Mouse (Mus musculus) intestine, postnatal 0 days (tissue): ENCODE data around the gene Lrp8. TPM values are rescaled to one million over a fixed set of nuclear protein-coding genes. Genes with fewer than 3 reads are reported as not detected.

Experiments used
- ATAC-seq: fragments of 200-750 bp; cut with Nextera tagmentation; 2 replicates; pipeline ENCODE4 v1.8.0; 2017; ENCODE audit warnings: mild to moderate bottlenecking, moderate TSS enrichment, moderate library complexity
- H3K27ac ChIP-seq: fragments of 300-500 bp; sonication (generic); 2 replicates; pipeline ENCODE4 v1.5.1; 2014; ENCODE audit warnings: mild to moderate bottlenecking, low read depth, low read length, moderate library complexity
- H3K27me3 ChIP-seq: fragments of 300-500 bp; sonication (generic); replicated peaks from 2 replicates; pipeline ENCODE4 v1.6.1; 2014; ENCODE audit warnings: low read length, mixed read lengths; ENCODE audit not compliant: control insufficient read depth, insufficient read depth
- H3K36me3 ChIP-seq: fragments of 300-500 bp; sonication (generic); 2 replicates; pipeline ENCODE4 v1.6.1; 2014; ENCODE audit warnings: mild to moderate bottlenecking, moderate library complexity; ENCODE audit not compliant: control insufficient read depth, insufficient read depth
- H3K4me1 ChIP-seq: fragments of 300-500 bp; sonication (generic); replicated peaks from 2 replicates; pipeline ENCODE4 v1.6.1; 2014; ENCODE audit warnings: antibody characterized with exemption, low read length, mixed read lengths; ENCODE audit not compliant: control insufficient read depth, insufficient read depth
- H3K4me2 ChIP-seq: fragments of 300-500 bp; sonication (generic); replicated peaks from 2 replicates; pipeline ENCODE4 v1.6.1; 2014; ENCODE audit warnings: low read depth, mild to moderate bottlenecking, moderate library complexity
- H3K4me3 ChIP-seq: fragments of 300-500 bp; sonication (generic); 2 replicates; pipeline ENCODE4 v1.5.1; 2014; ENCODE audit warnings: low read depth, low read length
- H3K9ac ChIP-seq: fragments of 300-500 bp; sonication (generic); 2 replicates; pipeline ENCODE4 v1.6.1; 2014; ENCODE audit warnings: mild to moderate bottlenecking, low read depth, low read length
- H3K9me3 ChIP-seq: fragments of 300-500 bp; sonication (generic); 2 replicates; pipeline ENCODE4 v1.6.1; 2016; ENCODE audit warnings: mixed run types; ENCODE audit not compliant: control insufficient read depth
- CTCF ChIP-seq: sonication (generic); IDR thresholded peaks from 2 replicates; pipeline ENCODE4 v1.5.1; 2016; ENCODE audit warnings: low read depth, mild to moderate bottlenecking, control low read depth, antibody characterized with exemption, moderate library complexity
- WGBS: fragments of 180-500 bp; shearing (Covaris S2); extraction: QIAGEN DNeasy Blood & Tissue Kit; methylation state at CpG from one replicate; pipeline ENCODE4 v1.1.7; 2014; 5-methylcytosine and 5-hydroxymethylcytosine counted together
- polyA plus RNA-seq: library from polyadenylated mRNA; unstranded; fragments of >200 nt; fragmentation: Nextera tagmentation; extraction: Ambion mirVana; gene quantifications from 2 replicates; pipeline ENCODE4 v1.2.1, GENCODE M21; 2015

Lrp8 gene
- polyA plus RNA-seq, 1 experiment from 2014 or later = 0.66 TPM

DNA sequence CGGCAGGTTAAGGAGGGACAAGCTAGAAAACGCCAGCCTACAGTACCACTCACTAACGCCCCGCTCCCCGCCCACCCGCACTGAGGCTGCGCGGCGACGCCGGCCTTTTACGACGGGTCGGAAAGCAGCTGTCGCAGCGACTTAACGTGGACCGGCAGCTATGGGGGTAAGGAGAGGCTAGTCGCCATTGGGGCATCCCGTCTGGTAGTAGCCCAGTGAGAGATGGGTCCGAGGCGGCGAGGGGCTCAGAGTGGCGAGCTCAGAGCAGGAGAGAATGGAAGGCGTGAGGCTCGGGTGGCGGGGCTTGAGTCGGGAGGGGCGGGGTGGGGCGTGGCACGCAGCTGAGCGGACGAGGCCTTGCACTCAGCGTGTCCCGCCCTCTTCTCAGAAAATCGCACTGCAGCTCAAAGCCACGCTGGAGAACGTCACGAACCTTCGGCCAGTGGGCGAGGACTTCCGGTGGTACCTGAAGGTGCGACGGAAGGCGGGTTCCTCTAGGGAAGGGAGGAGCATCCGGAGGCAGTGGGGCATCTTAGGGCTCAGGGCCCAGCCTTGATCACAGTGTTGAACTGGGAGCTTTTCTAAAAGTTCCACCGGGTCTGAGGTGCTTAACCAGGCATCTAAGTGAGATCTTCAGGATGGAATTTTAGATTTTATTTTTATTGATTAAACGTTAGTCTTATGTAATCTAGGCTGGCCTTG is 87.8 kb downstream of the Lrp8 start, which contains the start of gene 0610037L13Rik:
TSS of gene 0610037L13Rik (plus strand) at position 83 of the 702 bp plus-strand sequence.
- ATAC-seq = peak; percentile 92
- Histone ChIP-seq H3K4me1 (no peaks in the 10 kb centered on the region), H3K4me3 (peak within 1 kb of the TSS; percentile 70), H3K9me3 (no peaks in the 10 kb centered on the region), H3K36me3 (peaks cover 41% of the 10 kb centered on the region), H3K9ac (peak within 1 kb of the TSS; percentile 60), H3K27ac (peak within 1 kb of the TSS; percentile 42), H3K27me3 (no peaks in the 10 kb centered on the region), H3K4me2 (peak within 1 kb of the TSS; percentile 79)
- no peak for TF ChIP-seq CTCF
- WGBS = 2% methylated on average over 46 of the region's 48 CpGs

DNA sequence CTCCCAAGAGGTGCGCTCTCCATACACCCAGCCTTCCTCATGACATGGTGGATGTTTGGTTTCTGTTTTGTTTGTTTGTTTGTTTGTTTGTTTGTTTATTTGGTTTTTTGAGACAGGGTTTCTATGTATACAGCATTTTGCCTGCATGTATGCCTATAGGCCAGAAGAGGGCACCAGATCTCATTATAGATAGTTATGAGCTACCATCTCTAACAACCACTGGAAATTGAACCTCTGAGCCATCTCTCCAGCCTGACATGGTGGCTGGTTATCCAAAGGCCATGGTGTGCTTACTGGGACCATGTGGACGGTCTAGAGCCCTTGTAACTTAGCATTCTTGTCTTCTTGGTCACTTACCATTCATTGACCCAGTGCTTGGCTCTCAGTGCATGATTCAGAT is 90.6 kb downstream of the Lrp8 start:
- H3K4me3 ChIP-seq = no peak overlapping the region
- no peaks in the 10 kb centered on the region for H3K4me1 ChIP-seq
- peak; percentile 75 for TF ChIP-seq CTCF
- no peak for ATAC-seq
- H3K27me3 ChIP-seq = no peaks in the 10 kb centered on the region
- 81% methylated on average over 2 of the region's 2 CpGs for WGBS
- no peak overlapping the region for H3K9ac ChIP-seq
- no peak overlapping the region for H3K27ac ChIP-seq
- no peaks in the 10 kb centered on the region for H3K9me3 ChIP-seq
- H3K4me2 ChIP-seq = no peak overlapping the region
- H3K36me3 ChIP-seq = peaks cover 36% of the 10 kb centered on the region

DNA sequence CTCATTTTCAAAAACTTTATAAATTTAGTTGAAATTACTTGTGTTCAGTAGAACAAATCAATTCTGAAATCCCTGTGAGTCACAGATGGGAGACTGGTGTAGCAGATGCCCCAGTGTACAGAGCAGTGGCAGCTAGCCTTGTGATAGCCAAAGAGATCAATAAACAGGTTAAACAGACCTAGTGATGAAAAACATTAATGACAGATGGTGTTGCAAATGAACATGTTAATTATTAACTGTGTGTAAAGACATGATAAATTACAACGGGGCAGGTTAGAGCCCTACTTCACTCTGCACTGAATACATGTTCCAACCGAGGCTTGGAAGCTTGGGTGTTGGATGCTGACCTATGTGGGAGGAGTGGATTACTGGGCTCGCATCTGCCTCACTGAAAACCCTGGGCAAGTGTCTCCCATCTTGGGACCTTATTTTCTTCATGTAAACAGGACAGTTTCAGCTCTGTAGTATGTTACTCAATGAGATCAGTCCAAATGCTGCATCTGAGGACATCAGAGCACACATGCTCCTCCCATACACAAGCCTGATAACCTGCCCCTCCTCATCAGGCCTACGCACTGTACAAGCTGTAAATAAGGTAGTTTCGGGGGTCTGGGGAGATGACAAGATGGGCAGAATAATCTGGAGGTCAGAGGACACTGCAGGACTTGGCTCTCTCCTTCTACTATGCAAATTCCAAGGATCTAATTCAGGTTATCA is 97.3 kb downstream of the Lrp8 start:
- Histone ChIP-seq H3K4me2 (no peak overlapping the region), H3K9ac (no peak overlapping the region), H3K4me3 (no peak overlapping the region), H3K9me3 (no peaks in the 10 kb centered on the region), H3K36me3 (peaks cover 69% of the 10 kb centered on the region), H3K27me3 (no peaks in the 10 kb centered on the region), H3K27ac (no peak overlapping the region), H3K4me1 (no peaks in the 10 kb centered on the region)
- peak; percentile 76 for ATAC-seq
- TF ChIP-seq CTCF = no peak
- WGBS = 49% methylated on average over 5 of the region's 5 CpGs

DNA sequence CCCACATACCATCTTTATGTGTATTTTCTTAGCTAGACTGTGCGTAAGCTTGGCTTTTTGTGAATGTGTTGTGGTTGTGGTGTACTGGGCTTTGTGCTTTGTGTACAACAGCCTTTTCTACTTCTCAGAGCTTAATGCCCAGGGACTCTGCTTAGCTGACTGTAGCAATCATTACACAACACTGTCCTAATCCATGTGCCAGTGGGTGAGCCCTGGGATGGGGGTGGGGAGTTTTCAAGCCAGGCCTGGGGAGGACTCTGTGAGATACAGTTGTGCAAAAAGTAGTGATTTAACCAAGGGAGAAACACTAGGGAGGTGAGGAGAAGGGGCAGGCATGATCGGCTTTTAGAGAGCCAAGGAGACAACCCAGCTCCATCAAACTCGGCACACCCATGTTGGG is 98.1 kb downstream of the Lrp8 start:
- H3K27ac ChIP-seq = peak overlapping the region; percentile 21; the same call in 1 of the 2 replicates
- WGBS = 85% methylated on average over 3 of the region's 3 CpGs
- H3K9me3 ChIP-seq = no peaks in the 10 kb centered on the region

DNA sequence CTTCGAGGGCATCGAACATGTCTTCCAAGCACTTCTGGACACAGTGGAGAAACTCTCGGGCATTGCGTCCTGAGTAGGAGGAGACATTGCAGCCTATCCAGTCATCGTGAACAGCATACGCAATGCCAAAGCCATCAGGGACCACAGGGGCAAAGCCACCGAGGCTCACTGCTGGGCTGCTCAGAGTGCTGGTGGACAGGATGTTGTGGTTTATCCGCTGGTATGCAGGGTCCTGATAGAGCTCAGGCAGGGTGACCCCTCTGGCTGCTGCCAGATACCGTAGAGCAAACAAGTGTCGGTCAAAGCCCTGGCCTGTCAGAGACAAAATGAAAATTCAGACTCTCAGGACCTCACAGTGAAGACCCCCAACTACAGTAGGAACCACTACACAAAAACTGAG is 102.2 kb downstream of the Lrp8 start:
- Histone ChIP-seq H3K36me3 (peaks cover 80% of the 10 kb centered on the region), H3K27me3 (no peaks in the 10 kb centered on the region), H3K4me1 (no peaks in the 10 kb centered on the region), H3K27ac (no peak overlapping the region), H3K4me2 (no peak overlapping the region), H3K9me3 (no peaks in the 10 kb centered on the region), H3K4me3 (no peak overlapping the region), H3K9ac (no peak overlapping the region)
- 93% methylated on average over 10 of the region's 10 CpGs for WGBS
- no peak for TF ChIP-seq CTCF
- ATAC-seq = no peak

More for the DNA sequence above, 98.1 kb downstream of the Lrp8 start:
- H3K27me3 ChIP-seq = no peaks in the 10 kb centered on the region
- H3K4me2 ChIP-seq = no peak overlapping the region
- TF ChIP-seq CTCF = no peak
- H3K4me3 ChIP-seq = no peak overlapping the region
- H3K4me1 ChIP-seq = no peaks in the 10 kb centered on the region
- H3K36me3 ChIP-seq = peaks cover 71% of the 10 kb centered on the region
- H3K9ac ChIP-seq = no peak overlapping the region
- ATAC-seq = no peak

DNA sequence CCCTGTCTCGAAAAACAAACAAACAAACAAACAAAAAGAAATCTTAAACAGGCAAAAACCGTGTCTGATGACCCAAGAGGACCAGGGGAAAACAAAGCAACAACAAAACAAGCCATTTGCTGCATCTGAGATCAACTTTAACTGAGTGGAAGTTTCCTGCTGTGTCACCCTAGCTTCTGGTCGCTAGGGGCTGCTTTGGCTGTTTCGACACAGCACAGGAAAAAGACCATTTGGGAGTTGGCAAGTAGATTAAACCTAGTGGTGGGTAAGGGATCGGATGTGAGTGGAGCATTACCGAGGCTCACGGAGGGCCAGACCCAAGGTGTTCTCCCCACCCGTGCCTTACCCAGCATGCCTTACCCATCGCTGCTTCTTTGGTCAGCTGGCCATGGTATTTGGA is 104.5 kb downstream of the Lrp8 start:
- Histone ChIP-seq H3K9me3 (no peaks in the 10 kb centered on the region), H3K4me1 (no peaks in the 10 kb centered on the region), H3K4me2 (no peak overlapping the region), H3K9ac (no peak overlapping the region), H3K36me3 (peaks cover 86% of the 10 kb centered on the region), H3K4me3 (no peak overlapping the region), H3K27me3 (no peaks in the 10 kb centered on the region), H3K27ac (no peak overlapping the region)
- 95% methylated on average over 9 of the region's 9 CpGs for WGBS
- no peak for ATAC-seq
- TF ChIP-seq CTCF = no peak
